Mouse (Mus musculus): Measurements from ENCODE around the gene Ank3. TPM values are rescaled to one million over a fixed set of nuclear protein-coding genes. Genes with fewer than 3 reads are reported as not detected.

Ank3 gene
- total and polyA plus RNA-seq, 2 experiments from 2014 or later, result 23.4 to 64.7 TPM

GRCm38 (mm10) chr10:69359666-69360065 lies 38.9 kb upstream of the Ank3 start:
- no peak for TF ChIP-seq EP300 (IDR thresholded peaks at IDR 0.05; ENCODE audit: low read depth)
- TF ChIP-seq CTCF (IDR thresholded peaks at IDR 0.05; ENCODE audit: low read depth), result no peak
- H3K27ac ChIP-seq (ENCODE audit: low read depth), result no peak overlapping the region
- H3K9ac ChIP-seq (replicated peaks; ENCODE audit: low read depth, low read length), result no peak overlapping the region
- DNase-seq (ENCODE audit: low spot score), result no peak
- no peak for ATAC-seq (ENCODE audit: insufficient read depth, low read depth)
- WGBS, result 84% methylated on average over 1 of the region's 1 CpGs
- no peaks in the 10 kb centered on the region for H3K36me3 ChIP-seq (replicated peaks; ENCODE audit: control insufficient read depth, insufficient read depth, low read length)
- H3K27me3 ChIP-seq (ENCODE audit: control insufficient read depth, insufficient read depth, low read length), result no peaks in the 10 kb centered on the region
- H3K4me1 ChIP-seq (ENCODE audit: control insufficient read depth, insufficient read depth), result no peaks in the 10 kb centered on the region
- no peak overlapping the region for H3K4me2 ChIP-seq (ENCODE audit: low read depth, low read length)
- H3K4me3 ChIP-seq (ENCODE audit: low read depth, low read length), result no peak overlapping the region
- peaks cover 5% of the 10 kb centered on the region; the same call in 1 of the 2 replicates for H3K9me3 ChIP-seq (replicated peaks; ENCODE audit: control insufficient read depth, low read length)

GRCm38 (mm10) chr10:69366208-69366607 lies 32.4 kb upstream of the Ank3 start:
- no peak overlapping the region for H3K9ac ChIP-seq (replicated peaks; ENCODE audit: low read depth, low read length)
- H3K4me1 ChIP-seq (ENCODE audit: control insufficient read depth, insufficient read depth), result no peaks in the 10 kb centered on the region
- no peaks in the 10 kb centered on the region for H3K27me3 ChIP-seq (ENCODE audit: control insufficient read depth, insufficient read depth, low read length)
- ATAC-seq (ENCODE audit: insufficient read depth, low read depth) (no peak), DNase-seq (ENCODE audit: low spot score) (no peak)
- no peaks in the 10 kb centered on the region for H3K36me3 ChIP-seq (replicated peaks; ENCODE audit: control insufficient read depth, insufficient read depth, low read length)
- no peaks in the 10 kb centered on the region for H3K9me3 ChIP-seq (replicated peaks; ENCODE audit: control insufficient read depth, low read length)
- TF ChIP-seq EP300 (IDR thresholded peaks at IDR 0.05; ENCODE audit: low read depth), result no peak
- no peak for TF ChIP-seq CTCF (IDR thresholded peaks at IDR 0.05; ENCODE audit: low read depth)
- 72% methylated on average over 11 of the region's 11 CpGs for whole genome bisulfite sequencing
- no peak overlapping the region for H3K4me2 ChIP-seq (ENCODE audit: low read depth, low read length)
- no peak overlapping the region for H3K4me3 ChIP-seq (ENCODE audit: low read depth, low read length)
- H3K27ac ChIP-seq (ENCODE audit: low read depth), result no peak overlapping the region

GRCm38 (mm10) chr10:69366877-69367387 lies 31.6 kb upstream of the Ank3 start:
- DNase-seq (ENCODE audit: low spot score) (no peak), ATAC-seq (ENCODE audit: insufficient read depth, low read depth) (no peak)
- WGBS, result 71% methylated on average over 13 of the region's 13 CpGs

GRCm38 (mm10) chr10:69369321-69369720 lies 29.3 kb upstream of the Ank3 start:
- H3K27ac ChIP-seq (ENCODE audit: low read depth), result no peak overlapping the region
- no peaks in the 10 kb centered on the region for H3K4me1 ChIP-seq (ENCODE audit: control insufficient read depth, insufficient read depth)
- H3K9ac ChIP-seq (replicated peaks; ENCODE audit: low read depth, low read length), result no peak overlapping the region
- TF ChIP-seq CTCF (IDR thresholded peaks at IDR 0.05; ENCODE audit: low read depth) (no peak), EP300 (IDR thresholded peaks at IDR 0.05; ENCODE audit: low read depth) (no peak)
- H3K36me3 ChIP-seq (replicated peaks; ENCODE audit: control insufficient read depth, insufficient read depth, low read length), result no peaks in the 10 kb centered on the region
- no peaks in the 10 kb centered on the region for H3K27me3 ChIP-seq (ENCODE audit: control insufficient read depth, insufficient read depth, low read length)
- no peak for DNase-seq (ENCODE audit: low spot score)
- ATAC-seq (ENCODE audit: insufficient read depth, low read depth), result no peak
- H3K4me3 ChIP-seq (ENCODE audit: low read depth, low read length), result no peak overlapping the region
- WGBS, result 75% methylated on average over 6 of the region's 6 CpGs
- no peak overlapping the region for H3K4me2 ChIP-seq (ENCODE audit: low read depth, low read length)
- H3K9me3 ChIP-seq (replicated peaks; ENCODE audit: control insufficient read depth, low read length), result no peaks in the 10 kb centered on the region

More at GRCm38 (mm10) chr10:69366877-69367387, 31.6 kb upstream of the Ank3 start:
- Histone ChIP-seq H3K36me3 (replicated peaks; ENCODE audit: control insufficient read depth, insufficient read depth, low read length) (no peaks in the 10 kb centered on the region), H3K4me3 (ENCODE audit: low read depth, low read length) (no peak overlapping the region), H3K9me3 (replicated peaks; ENCODE audit: control insufficient read depth, low read length) (no peaks in the 10 kb centered on the region), H3K4me1 (ENCODE audit: control insufficient read depth, insufficient read depth) (no peaks in the 10 kb centered on the region), H3K4me2 (ENCODE audit: low read depth, low read length) (no peak overlapping the region), H3K27me3 (ENCODE audit: control insufficient read depth, insufficient read depth, low read length) (no peaks in the 10 kb centered on the region), H3K27ac (ENCODE audit: low read depth) (no peak overlapping the region), H3K9ac (replicated peaks; ENCODE audit: low read depth, low read length) (no peak overlapping the region)
- TF ChIP-seq EP300 (IDR thresholded peaks at IDR 0.05; ENCODE audit: low read depth), result no peak
- TF ChIP-seq CTCF (IDR thresholded peaks at IDR 0.05; ENCODE audit: low read depth), result peak; percentile 44

GRCm38 (mm10) chr10:69371441-69371840 lies 27.1 kb upstream of the Ank3 start:
- Histone ChIP-seq H3K36me3 (replicated peaks; ENCODE audit: control insufficient read depth, insufficient read depth, low read length) (no peaks in the 10 kb centered on the region), H3K9ac (replicated peaks; ENCODE audit: low read depth, low read length) (no peak overlapping the region), H3K27me3 (ENCODE audit: control insufficient read depth, insufficient read depth, low read length) (no peaks in the 10 kb centered on the region), H3K4me1 (ENCODE audit: control insufficient read depth, insufficient read depth) (no peaks in the 10 kb centered on the region), H3K4me2 (ENCODE audit: low read depth, low read length) (no peak overlapping the region), H3K27ac (ENCODE audit: low read depth) (no peak overlapping the region), H3K9me3 (replicated peaks; ENCODE audit: control insufficient read depth, low read length) (no peaks in the 10 kb centered on the region), H3K4me3 (ENCODE audit: low read depth, low read length) (no peak overlapping the region)
- no peak for DNase-seq (ENCODE audit: low spot score)
- no peak for ATAC-seq (ENCODE audit: insufficient read depth, low read depth)
- TF ChIP-seq EP300 (IDR thresholded peaks at IDR 0.05; ENCODE audit: low read depth) (no peak), CTCF (IDR thresholded peaks at IDR 0.05; ENCODE audit: low read depth) (peak; percentile 79)
- 18% methylated on average over 10 of the region's 10 CpGs for WGBS

GRCm38 (mm10) chr10:69372061-69372460 lies 26.5 kb upstream of the Ank3 start:
- Histone ChIP-seq H3K4me3 (ENCODE audit: low read depth, low read length) (no peak overlapping the region), H3K4me1 (ENCODE audit: control insufficient read depth, insufficient read depth) (no peaks in the 10 kb centered on the region), H3K27me3 (ENCODE audit: control insufficient read depth, insufficient read depth, low read length) (no peaks in the 10 kb centered on the region), H3K9me3 (replicated peaks; ENCODE audit: control insufficient read depth, low read length) (no peaks in the 10 kb centered on the region), H3K4me2 (ENCODE audit: low read depth, low read length) (no peak overlapping the region), H3K9ac (replicated peaks; ENCODE audit: low read depth, low read length) (no peak overlapping the region), H3K36me3 (replicated peaks; ENCODE audit: control insufficient read depth, insufficient read depth, low read length) (no peaks in the 10 kb centered on the region), H3K27ac (ENCODE audit: low read depth) (no peak overlapping the region)
- WGBS, result 76% methylated on average over 14 of the region's 14 CpGs
- TF ChIP-seq EP300 (IDR thresholded peaks at IDR 0.05; ENCODE audit: low read depth) (no peak), CTCF (IDR thresholded peaks at IDR 0.05; ENCODE audit: low read depth) (no peak)
- DNase-seq (ENCODE audit: low spot score), result no peak
- no peak for ATAC-seq (ENCODE audit: insufficient read depth, low read depth)
